Mouse (Mus musculus) retina, embryonic 14.5 days (tissue): ENCODE results near the gene Jph2.

Experiments
- DNase-seq: peaks from one replicate; pipeline ENCODE4 v3.0.0-alpha.2; 2015; ENCODE audit warnings: low spot score

Jph2 gene

DNA sequence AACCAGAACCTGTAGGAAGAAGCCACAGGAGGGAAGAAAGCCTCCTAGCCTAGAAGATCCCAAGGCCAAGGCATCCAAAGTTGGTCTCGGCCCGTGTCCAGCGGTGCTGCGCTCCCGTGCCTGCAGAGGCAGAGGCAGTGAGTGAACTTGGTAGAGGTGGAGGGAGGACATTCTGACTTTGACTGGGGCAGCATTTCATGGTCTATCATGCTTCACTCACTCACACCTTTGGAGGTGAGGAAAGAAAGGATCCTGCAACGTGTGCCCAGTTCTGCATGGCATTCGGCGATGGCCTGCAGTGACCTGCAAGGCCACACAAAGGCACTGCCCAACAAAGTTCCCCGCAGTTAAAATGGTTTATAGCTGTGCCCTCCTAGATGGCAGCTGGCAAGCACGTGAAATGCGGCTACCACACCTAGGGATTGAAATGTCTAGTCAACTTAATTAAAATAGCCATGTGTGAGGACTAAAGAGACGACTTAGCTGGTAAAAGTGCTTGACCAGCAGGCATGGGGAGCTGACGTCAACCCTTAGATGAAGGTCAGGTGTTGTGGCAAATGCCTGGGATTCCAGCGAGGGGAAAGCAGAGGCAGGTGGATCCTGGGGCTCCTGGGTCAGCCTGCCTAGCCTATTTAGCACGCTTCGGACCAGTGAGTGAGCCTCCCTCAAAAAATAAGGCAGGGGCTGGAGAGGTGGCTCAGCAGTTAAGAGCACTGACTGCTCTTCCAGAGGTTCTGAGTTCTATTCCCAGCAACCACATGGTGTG lies 36.8 kb downstream of the Jph2 start:
- DNase-seq = no peak

DNA sequence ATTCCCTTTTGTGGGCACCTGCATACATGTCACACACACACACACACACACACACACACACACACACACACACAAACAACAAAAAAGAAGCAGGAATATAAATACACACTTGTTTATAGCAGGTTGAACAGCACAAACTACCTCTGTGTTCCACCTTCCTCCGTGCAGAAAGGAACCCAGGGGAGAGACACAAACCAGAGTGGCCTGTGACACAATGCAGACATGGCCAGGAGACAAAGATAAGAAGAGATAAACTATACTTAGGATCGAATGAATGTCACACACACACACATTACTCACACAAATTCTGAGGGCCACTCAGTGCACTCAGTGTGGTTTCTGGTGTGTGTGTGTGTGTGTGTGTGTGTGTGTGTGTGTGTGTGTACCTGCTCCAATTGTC lies 38.5 kb downstream of the Jph2 start:
- no peak for DNase-seq

DNA sequence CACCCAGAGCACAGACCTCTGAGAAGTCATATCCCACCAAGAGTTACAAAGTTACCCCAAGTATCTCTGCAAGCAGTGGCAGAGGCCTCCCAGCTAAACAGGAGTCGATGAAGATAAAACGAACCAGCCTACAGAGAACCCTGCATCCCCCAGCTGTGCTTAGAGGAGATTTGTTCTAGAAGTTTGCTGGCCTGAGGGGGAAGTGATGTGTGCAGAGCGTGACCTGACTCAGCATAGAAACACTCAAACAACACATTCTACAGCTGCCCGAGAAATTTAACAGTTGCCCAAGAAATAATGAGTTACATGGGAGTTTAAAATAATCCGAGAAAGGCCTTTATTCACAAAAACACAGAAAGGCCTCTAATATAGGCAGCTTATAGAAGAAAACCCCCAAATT lies 39.1 kb downstream of the Jph2 start:
- no peak for DNase-seq

DNA sequence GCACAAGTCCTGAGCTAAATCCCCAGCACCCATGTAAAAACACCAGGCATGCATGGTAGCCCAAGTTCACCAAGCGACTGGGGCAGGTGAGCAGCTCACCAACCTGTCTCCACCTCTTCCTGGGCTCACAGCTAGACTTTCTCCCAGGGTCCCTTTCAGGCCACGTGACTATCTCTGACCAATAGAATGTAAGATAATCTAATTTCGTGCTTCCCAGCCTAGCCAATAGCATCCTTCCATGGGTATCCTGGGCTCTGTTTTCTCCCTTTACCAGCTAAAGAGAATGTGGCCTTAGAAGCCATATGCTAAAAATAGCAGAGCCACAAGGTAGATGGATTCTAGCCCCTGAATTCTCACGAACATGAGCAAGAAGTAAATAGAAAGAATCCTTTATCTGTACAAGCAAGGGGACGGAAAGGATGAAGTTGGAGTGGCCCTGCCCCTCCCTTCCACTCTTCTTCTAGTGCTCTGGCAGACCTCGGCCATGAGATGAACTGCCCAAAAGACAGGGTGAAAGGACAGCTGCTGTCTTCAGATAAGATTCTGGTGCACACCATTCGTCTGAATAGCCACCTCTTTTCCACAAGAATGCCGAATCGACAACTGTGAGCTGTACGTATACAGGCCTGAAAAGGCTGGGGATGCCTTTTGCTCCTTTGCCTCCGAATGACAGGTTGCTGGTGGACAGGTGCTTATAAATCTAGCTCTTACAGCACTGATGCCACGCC lies 41.5 kb downstream of the Jph2 start:
- no peak for DNase-seq

DNA sequence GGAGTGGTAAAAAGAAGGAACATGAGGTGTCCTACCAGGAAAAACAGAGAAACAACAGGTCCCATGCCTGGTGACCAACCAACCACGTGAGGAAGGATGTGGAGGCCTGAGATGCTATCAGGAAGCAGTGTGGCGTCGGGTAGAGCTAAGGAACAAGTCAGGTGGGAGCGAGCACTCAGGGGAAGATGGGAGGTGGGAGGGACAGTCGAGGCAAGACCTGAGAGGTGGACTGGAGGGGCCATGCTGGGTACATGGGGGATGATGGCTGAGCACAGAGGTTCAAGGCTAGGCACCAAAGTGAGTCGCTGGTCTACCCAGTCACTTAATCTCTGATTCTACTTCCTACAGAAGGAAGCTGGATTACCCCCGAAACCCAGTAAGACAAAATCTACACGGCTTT lies 42.1 kb downstream of the Jph2 start:
- no peak for DNase-seq

DNA sequence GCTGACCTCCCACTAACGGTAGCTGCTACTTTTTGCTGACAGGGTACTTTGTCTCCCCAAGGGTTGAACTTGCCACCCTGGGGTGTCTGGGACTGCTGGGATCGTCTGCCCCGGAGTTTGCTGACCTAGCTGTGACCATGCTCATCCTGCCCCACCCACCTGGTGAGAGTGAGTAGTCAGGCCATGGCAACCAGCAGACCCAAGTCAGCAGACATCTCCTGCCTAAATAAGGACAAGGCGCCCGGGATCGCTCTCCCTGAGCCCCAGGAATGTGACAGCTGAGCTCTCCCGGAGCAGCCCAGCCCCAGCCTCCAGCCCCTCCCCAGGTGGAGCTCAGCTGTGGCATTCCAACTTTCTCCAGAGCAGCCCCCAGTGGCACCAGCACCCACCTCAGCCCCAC lies 44.1 kb downstream of the Jph2 start:
- no peak for DNase-seq

DNA sequence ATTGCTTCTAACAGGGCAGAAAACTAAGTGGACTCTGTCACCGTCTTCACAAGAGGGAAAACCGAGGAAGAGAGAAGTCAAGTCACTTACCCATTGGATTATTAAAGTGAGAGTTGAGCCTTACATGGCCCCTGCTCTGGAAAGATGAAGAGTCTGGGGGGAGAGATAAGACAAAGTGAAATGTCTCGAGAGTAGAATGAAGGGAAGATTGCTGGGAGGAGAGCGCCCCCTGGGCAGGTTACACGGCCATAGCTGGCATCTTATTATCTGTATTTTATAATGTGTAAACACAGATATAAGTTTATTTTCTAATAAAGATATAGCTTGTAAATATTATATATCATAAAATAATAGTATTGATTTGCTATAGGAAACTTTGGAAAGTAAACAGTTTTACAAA lies 47.4 kb downstream of the Jph2 start:
- no peak for DNase-seq

DNA sequence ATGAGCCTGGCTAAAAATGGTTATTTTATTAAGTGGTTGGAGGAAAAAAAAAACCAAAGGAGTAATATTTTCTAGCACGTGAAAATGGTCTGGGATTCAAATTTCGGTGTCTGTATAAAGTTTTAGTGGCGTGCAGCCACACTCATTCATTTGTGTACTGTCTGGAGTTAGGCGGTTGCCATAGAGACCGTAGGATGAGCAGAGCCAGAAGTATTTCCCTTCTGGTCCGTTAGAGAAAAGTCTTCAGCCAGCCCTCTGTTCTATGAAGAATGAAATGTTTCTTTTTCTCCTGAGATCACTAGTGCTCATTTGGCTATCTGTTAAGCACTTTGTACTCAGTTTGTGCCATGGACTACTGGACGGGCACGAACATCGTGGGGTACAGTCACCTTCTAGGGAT lies 48.4 kb downstream of the Jph2 start:
- no peak for DNase-seq

DNA sequence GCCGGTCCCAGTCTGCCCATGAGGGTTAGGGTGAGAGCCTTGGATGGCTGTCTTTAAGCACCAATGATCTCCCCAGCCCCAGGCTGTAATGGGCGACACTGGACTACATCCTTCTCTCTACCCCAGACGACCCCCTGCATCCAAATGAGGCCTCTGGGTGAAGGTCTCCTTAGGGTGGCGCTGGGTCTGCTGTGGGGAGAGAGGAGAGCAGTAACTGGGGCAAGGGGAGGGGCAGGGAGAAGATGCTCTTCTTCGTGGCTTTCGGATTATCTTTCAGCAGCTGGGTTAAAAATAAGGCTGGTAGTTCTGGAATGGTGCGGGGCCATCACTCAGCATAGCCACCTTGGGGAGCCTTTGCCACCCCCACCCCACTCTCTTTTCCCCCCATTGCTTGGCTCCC lies 49.1 kb downstream of the Jph2 start:
- no peak for DNase-seq

DNA sequence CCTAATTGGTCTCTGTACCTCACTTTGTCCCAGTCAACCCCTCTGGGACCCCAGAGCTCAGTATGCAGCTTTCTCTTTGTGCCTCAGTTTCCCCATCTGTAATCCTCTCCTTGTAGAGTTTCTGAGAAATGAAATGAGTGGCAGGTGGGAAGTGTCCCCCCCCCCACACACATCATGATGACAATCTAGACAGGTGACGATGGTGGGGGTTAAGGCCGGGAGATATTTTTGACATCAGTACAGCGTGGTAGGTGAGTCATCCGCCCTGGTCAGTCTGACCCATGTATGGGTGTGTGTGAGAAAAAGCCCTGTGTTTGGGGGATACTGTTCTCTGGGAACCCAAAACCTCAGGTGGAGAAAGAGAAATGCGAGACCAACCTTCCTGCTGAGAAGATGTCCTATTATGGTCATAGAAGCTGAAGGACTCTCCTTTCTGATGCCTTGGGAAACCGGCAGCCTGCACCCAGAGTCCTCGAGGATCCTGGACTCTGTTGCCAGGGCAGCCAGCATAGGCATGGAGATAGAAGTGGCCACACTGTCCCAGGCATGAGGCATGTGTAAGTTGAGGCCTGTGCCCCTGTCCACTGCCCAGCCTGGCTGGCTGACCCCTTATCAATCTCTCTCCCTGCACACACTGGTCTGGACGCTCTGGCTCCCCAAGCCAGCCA lies 50.1 kb downstream of the Jph2 start:
- DNase-seq = no peak

DNA sequence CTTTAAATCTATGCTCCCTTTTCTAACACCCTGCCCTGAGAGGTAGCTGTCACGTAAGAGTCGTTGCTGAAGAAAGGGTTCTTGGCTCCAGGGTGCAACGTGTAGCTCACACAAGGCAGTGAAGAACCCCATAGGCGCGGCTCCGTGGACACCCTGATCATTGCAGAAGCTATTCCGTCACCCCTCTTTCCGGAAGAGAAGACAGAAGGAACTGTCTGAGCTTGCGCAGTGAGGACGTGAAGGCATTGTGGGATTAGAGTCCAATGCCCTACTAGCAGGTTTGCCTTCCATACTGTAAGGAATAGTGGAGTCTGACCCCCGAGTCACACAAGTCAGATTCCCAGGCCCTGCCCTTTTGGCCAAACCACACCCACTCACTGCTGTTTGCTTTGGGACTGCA lies 51.3 kb downstream of the Jph2 start:
- no peak for DNase-seq

DNA sequence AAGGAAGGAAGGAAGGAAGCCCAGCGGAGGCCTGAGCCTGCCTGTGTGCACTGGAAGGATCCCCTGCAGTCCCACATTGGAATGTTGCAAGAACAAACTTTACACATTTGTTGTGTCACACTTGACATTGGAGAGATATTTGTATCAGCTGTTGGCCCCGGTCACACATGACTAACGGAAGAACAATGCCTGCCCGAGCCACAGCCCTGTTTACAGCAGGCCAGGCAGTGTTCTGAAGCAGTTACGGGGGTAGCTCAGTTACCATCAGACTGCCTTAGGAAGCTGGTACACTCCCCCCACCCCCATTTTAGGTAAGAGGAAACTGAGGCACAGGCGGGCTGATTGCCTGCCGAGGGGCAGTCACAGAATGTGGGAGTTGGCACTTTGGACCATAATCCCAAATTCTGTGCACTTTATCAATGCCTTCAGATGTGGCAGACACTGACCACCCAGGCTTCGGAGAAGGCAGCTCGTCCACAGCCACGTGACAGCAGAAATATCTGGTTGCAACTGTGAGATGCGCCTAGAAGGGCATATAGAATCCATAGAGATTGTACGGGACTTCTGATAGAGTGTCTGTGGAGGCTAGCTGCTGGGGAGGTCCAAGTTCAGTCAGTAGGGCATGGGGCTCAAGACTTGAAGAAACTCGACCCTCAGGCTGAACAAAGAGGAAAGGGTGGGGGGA lies 52.7 kb downstream of the Jph2 start:
- DNase-seq = no peak

DNA sequence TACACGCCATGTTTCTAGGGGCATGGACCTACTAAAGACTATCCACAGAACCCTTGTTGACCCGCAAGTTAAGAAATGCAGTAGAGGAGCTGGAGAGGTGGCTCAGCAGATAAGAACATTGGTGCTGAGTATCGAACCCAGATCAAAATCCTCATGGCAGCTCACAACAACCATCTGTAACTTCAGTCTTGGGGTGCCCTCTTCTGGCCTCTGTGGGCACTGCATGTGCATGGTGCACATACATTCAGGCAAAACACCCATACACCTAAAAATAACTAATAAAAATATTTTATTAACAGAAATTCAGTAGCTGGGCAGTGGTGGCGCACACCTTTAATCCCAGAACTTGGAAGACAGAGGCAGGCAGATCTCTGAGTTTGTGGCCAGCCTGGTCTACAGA lies 54.1 kb downstream of the Jph2 start:
- peak; percentile 77 for DNase-seq

DNA sequence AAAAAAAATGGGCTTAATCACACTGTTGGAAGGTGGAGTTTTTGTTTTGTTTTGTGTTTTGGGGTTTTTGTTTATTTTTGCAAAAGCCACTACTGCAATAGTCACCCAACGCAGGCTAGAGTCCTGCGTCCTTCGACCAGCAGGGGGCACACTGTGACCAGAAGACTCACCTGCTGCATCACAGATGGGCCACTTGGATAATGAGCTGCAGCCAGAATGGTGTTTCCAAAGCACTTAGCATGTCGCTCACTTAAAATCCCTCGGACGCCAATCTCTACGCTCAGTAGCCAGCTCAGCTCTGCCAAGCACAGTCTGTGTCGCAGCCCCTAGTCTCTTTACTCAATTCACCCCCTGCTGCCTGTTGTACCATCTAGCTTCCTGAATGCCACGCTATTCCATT lies 57.5 kb downstream of the Jph2 start:
- peak; percentile 83 for DNase-seq

DNA sequence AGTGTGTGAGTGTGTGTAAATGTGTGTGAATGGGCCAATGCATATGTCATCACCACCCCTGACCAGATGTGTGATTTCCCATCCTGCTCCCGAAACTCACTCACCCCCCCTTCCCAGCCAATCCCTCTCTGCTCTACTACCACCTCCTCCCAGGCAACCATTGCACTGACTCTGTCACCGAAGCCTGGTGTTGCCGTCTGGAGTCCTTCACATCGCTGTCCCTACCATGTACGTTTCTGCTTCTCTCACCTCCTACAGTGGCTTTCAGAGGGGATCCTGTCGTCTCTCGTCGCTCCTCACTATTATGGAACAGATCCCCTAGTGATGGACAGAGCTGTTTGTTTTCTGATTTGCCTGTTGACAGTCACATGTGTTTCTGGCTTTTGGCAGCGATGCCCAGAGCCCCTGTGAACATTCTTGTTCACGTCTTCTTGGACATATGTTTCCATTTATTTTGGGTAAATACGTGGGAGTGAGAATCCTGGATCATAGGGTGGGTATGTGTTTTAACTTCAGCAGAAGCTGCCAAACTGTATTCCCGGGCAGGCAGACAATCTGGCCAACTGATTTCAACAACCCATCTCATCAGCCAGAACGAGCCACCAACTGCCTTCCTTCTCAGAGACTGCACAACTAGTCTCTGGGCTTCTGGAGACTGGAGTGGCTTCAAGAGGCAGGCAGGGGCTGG lies 65.3 kb downstream of the Jph2 start:
- DNase-seq = no peak

DNA sequence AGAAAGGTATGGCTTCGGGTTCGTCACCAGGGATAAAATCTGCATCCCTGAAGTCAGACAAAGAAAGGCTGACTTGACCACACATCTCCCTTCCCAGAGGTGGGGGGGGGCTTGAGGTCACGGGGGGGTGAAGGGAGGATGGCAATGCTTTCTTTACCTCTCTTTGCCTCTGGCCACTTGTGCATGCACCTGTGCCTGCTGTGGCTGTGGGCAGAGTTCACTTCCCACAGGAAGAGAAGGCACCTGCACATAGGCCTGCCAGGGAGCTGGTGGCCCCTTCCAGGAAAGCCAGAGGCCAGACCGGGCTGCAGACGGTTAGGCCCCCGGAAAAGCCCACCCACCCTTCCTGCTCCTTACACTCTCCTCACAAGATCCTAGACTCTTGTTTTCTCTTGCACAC lies 66.4 kb downstream of the Jph2 start:
- DNase-seq = no peak

DNA sequence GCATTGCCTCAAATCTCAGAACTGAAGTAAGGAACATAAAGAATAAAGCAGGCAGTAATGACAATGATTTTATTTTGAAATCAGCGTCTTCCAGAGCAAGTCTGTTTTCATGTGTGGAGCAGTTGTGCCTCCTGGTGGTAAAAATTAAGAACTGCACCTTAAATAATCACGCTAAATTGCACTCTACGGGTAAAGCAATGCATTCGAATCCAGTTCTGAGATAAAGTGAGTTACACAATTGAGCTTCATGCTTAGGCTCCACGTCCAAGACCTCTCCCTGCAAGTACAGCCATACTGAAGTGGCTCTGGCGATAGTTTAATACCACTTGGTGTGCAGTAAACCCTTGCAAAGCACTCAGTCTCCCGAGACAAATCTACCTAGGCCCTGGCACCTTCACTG lies 67.1 kb downstream of the Jph2 start:
- DNase-seq = peak; percentile 80

DNA sequence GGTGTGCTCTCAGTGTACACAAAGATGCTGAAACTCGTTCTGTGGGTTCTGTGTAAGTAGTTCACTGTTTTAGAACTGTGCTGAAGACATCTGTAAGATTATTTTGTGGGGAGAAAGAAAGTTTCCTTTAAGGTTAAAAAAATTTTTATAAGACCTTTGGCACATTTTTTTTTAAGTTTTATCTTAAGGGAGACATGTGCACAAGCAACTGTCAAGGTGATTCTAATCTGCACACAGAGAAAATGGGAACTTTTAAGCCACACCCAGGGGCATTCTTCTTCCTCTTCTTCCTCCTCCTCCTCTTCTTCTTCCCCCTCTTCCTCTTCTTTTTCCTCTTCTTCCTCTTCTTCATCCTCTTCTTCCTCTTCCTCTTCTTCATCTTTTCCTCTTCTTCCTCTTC lies 74.6 kb downstream of the Jph2 start:
- no peak for DNase-seq

DNA sequence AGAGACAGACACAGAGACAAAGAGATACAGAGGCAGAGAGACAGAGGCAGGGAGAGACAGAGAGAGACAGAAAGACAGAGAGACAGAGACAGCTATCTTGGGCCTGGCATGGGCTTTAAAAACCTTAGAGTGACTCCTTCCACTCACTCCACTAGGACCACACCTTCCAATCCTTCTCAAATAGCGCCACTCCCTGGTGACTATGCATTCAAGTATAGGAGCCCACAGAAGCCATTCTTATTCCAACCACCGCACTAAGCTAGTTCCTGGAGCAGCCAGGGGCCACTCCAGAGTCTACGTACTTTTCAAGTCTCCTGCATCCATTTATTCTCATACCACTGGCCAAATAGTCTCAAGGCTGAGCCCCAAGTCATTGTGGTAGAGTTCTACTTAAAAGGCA lies 79.0 kb downstream of the Jph2 start:
- no peak for DNase-seq

DNA sequence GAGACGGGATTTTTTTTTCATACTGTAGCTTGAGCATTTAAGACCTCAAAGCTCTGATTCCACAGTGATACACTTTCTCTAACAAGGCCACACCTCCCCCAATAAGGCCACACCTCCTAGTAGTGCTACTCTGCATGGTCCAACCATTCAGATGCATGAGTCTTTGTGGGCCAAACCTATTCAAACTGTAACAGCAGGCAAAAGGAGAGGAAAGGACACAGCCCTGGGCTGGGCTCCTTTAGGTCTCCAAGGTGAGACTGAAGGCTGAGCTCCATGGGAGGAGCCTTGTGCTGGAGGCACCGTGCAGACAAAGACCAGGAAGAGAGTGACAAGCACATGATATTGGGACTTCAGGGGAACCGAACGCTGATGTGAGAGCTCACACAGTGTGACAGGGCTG lies 80.5 kb downstream of the Jph2 start:
- no peak for DNase-seq

DNA sequence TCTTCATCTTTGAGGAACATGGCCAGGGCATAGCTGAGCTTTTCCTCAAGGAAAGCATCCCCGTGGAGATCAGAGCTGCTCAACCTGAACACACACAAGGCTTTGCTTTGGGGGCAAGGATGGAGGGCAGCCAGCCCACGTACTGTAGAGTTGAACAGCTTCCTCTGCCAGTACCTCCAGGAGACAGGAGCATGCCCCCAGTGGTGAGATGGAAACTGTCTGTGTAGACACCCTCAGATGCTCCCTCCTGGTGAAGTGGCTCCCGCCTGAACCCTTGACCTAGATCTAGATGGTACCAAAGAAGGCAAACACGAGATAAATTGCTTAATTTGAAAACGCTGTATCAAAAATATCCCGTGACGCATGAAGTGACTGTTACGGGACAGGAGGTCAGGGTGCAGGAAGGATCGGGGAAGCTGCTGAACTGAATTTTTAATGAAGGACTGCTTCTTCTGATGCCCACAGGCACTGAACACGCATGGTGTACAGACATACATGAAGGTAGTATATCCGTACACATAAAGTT lies 87.6 kb downstream of the Jph2 start:
- DNase-seq = no peak

DNA sequence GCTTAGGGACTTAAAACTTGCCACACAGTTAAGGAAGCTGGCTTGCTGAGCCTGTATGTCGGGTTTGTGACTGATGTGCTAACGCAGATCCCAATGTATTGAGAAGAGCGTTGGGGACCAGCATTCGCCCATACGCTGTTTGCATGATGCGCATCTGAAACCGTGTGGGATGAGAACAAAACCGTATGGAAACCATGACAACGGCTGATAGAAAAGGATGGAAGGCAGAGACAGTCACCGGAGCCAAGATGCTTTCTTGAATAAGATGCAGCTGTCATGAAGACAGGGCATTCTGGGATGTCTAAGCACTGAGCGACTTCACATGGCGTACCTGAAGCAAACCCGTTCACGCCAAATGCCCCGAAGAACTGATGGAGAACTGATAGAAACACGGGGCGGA lies 88.4 kb downstream of the Jph2 start:
- DNase-seq = no peak
